Mouse (Mus musculus): ENCODE results near the gene Ndnf. TPM values are rescaled to one million over a fixed set of nuclear protein-coding genes. Genes with fewer than 3 reads are reported as not detected.

The Ndnf gene
- polyA plus RNA-seq, 1 experiment from 2014 or later: not detected

DNA sequence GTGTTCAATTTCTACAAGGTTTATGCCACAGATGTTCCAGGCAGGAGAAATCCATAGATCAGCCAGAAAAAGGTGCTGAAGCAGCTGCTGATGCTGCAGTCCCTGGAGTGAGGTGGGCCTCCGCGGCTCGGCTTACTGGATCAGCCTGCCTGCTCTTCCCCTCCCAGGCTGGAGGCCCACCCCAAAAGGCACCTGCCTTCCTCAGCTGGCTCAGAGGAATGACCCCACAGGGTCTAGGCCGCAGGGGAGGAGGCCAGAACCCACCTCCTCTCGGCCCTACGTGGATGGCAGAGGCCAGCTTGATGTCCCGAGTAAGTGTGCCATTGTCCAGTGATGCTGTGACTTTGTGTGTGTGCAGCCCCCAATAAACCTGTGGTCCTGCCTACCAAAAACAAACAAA, 86.8 kb downstream of the Ndnf start:
- no peak for TF ChIP-seq CTCF (IDR thresholded peaks at IDR 0.05)

DNA sequence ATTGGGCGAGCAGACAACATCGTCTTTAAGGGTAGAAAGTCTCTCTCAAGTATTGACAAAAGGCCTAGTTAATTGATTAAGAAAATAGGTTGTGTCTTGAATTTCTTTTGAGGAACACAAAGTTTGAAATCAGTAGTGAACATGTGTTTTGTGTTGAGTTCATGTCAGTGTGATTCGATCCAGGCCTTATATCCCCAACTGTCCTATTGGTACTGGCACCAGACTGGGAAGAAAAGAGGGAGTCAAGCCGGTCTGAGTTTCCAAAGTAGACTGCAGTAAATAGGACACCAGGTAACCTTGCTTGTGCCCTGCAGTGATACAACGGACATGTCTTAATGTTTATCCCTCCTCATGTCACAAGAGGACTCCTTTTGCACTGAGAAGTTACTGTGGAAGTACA, 87.8 kb downstream of the Ndnf start:
- CTCF ChIA-PET: no interaction called here
- no peak for TF ChIP-seq CTCF (IDR thresholded peaks at IDR 0.05)
- DNase-seq (ENCODE audit: low read depth, low spot score) (no peak), ATAC-seq (no peak)
- peaks cover 18% of the 10 kb centered on the region for H3K27me3 ChIP-seq
- POLR2A ChIA-PET: no interaction called here
- in situ Hi-C loops (cut with MboI; ENCODE audit: low pct_unique_long_range_greater_than_20kb): no loop called here

More for the DNA sequence above, 86.8 kb downstream of the Ndnf start:
- no peak for ATAC-seq
- no peak for DNase-seq (ENCODE audit: low read depth, low spot score)
- POLR2A ChIA-PET: no interaction called here
- in situ Hi-C loops (cut with MboI; ENCODE audit: low pct_unique_long_range_greater_than_20kb): no loop called here
- H3K27me3 ChIP-seq: peaks cover 23% of the 10 kb centered on the region
- CTCF ChIA-PET: no interaction called here

DNA sequence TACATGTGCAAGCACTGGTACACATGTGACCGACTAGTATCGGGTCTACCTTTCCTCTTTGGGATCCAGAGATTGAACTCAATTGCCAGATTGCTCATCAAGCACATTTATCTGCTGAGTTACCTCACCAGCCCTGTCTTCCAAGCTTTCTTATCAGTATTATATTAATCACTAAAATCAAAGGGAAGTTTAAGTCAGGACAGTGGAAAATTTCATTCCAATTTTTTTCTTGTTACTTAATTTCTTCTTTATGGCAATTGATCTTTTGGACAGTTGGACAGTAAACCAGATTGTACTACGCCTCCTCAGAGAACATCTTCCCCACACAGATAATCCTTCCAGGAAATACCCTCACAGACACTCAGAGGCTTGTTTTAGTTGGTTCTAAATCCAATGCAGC, 88.7 kb downstream of the Ndnf start:
- POLR2A ChIA-PET: no interaction called here
- ATAC-seq (no peak), DNase-seq (ENCODE audit: low read depth, low spot score) (no peak)
- CTCF ChIA-PET: no interaction called here
- H3K27me3 ChIP-seq: peaks cover 18% of the 10 kb centered on the region
- no peak for TF ChIP-seq CTCF (IDR thresholded peaks at IDR 0.05)
- in situ Hi-C loops (cut with MboI; ENCODE audit: low pct_unique_long_range_greater_than_20kb): no loop called here

Other genes starting within 250 kb of the Ndnf start
- 0.03 TPM for gene Tnip3, start 146.3 kb upstream of the Ndnf start, polyA plus RNA-seq (2021)
- 10.9 TPM for gene Prdm5, start 107.4 kb downstream of the Ndnf start, polyA plus RNA-seq (2021)